Mouse (Mus musculus) liver, adult (tissue): Measurements from ENCODE around the gene Kank2.

Source experiments
- GATA4 ChIP-seq: IDR thresholded peaks from 2 replicates; pipeline ENCODE4 v1.6.1; 2014; ENCODE audit warnings: mild to moderate bottlenecking, low read length; ENCODE audit not compliant: insufficient replicate concordance

Kank2 gene

DNA sequence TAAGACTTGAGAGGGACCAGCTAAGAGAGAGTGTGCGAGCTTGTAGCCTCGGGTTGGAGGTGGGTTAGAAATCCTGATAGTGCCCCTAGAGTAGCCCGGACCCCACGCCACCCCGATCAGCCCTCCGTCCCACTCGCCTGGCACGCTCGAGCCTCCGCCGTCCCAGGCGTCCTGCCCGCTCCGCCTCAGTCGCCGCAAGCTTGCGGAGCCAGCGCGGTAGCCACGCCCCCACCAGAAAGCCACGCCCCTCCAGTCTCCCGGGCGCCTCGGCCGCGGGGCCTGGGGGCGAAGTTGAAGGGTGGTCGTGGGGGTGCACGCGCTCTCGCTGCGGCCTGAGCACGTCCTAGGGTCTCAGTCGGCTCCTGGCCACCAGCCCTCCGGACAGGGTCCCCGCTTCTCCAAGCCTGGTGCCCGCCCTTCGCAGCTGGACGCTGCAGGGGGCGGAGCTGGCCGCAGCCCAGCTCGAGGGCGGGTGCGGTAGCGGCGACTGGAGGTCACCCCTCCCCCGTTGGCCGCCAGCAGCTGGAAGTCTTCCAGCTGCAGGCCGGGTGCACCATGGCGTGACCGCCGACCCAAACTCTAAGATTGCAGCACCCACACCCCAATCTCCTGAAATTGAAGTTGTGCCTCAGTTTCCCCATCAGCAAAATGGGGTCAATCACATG is at the start of gene Kank2:
Gene Kank2 (minus strand): TSS at position 400 of the 665 bp plus-strand sequence.
- no peak; the same call in 1 of the 2 replicates for TF ChIP-seq GATA4

DNA sequence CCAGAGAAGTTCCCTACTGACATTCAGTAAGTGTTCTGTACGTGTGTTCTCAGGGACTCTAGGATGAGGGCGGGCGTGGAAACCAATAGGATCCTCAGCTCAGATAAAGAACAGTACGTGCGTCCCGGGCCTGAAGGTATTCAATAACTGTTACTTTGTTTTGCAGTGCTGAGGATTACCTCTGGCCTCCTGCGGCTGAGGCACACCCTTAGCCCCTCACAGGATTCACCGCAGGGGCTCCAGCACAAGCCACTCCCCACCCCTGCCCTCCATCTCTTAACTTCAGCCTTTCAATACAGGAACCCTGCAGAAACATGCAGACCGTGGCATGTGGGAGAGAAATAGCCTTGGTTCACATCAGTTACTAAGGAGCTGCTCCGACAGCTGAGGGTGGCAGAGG is 49.4 kb upstream of the Kank2 start:
- no peak for TF ChIP-seq GATA4

DNA sequence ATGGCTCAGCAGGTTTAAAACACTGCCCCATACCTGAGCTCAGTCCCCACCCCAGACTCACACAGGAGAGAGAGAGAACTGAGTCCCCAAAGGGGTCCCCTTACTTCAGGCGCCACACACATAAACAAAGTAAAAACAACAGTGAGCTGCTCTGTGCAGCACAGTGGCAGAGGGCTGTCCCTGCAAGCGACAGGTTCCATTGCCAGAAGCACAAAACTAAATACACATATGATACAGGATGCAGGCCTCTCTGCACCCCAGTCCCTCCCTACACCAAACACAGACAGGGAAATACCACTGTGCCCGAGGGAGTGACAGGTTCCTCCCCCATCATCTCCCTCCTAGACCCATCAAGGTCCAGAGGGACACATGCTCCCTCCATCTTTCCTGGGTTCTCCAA is 48.9 kb upstream of the Kank2 start:
- no peak for TF ChIP-seq GATA4

DNA sequence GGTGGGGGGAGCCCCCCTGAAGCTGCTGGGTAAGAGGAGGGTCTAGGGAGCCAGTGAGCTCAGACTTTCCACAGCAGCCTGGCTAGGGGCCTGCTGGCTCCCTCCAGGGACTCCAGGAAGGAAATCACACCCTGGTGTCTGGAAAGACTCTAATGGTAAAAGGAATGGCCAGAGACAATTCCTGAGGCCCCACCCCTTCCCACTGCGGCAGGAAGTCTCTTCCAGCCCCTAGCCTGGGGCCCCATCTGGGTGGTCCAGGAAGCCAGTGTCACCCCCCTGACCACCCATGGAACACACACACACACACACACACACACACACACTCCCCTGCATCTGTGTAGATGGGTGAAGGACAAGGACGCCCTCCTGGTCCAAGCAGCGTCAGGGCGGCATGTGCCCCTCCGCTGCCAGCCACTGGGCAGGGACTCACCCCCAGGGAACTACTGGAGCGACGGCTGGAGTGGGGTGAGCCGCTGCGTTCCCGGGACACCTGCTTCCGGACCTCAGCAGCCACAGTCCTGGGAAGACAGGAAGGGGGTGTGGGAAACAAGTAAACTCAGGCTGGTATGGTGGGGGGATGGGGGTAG is 48.3 kb upstream of the Kank2 start:
- TF ChIP-seq GATA4, result 0 out of 2 replicates have a peak, but pooled peaks have one; percentile 27

DNA sequence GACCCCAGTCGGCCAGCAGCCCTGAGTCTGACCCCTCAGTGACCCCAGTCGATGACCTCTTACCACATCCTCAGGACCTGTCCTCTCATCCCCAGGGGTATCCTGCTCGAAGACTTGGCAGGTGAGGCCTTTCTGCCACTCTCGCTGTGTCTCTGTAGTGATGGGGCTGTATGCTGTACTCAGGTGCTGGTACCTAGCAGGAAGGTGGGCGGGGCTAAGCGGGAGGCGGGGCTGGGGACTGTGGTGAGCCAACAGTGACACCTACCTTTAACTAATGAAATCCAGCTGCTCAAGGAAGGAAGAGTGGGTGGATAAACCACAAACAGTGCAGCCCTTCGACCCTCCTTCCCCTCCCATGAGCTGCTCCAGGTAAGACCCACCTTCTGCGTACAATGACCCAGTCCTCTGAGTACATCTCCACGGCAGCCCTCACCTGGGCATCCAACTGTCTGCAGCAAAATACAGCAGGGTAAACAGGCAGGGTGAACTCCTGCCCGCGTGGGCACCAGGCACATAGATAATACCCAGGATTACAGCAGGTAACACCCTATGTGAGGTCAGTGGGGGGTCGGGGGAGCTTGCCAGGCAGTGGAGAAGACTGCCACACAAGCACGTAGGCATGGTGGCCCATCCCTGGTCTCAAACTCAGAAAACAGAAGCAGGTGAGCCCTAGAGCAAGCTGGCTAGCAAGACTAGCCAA is 47.0 kb upstream of the Kank2 start:
- no peak for TF ChIP-seq GATA4

DNA sequence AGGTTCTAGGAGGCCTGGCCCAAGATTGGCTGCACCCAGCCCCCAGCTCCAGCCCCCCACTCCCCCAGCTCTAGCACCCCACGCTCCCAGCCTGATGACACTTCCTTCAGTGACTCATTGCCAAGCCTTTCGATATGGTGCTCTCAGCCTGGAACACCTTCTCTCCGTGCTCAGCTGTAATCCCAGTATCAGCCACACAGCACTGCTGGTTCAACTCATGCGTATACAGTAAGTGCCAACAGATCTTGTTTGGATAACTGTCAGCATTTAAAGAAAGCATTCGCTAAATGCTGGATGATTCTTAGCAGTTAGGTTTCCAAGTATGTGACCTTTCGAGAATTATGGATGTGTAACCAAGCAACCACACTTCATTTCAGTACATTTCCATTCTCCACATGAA is 44.5 kb upstream of the Kank2 start:
- TF ChIP-seq GATA4, result no peak

DNA sequence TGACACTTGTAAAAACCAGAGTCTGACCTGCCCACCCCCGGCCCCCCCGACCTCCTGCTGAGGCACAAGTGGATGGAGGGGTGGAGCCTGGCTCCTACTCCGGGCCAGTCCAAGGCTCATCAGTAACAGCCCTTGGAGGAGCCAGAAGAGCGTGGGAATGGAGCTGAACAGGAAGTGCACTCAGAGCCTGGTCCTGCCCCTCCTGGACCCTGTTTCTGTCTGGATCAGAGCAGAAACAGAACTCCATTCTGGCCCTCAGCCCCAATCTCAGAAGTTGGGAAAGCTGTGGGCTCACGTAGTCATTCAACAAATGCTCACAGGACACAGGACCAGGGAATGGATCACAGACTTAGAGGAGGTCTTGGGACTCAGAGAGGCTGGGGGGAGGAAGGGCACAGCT is 43.8 kb upstream of the Kank2 start:
- no peak for TF ChIP-seq GATA4

GRCm38 (mm10) chr9:21841340-21841739 is 42.8 kb upstream of the Kank2 start:
- TF ChIP-seq GATA4, result no peak

- no peak for TF ChIP-seq GATA4
Measured at GRCm38 (mm10) chr9:21840115-21840787, 41.7 kb upstream of the Kank2 start.

DNA sequence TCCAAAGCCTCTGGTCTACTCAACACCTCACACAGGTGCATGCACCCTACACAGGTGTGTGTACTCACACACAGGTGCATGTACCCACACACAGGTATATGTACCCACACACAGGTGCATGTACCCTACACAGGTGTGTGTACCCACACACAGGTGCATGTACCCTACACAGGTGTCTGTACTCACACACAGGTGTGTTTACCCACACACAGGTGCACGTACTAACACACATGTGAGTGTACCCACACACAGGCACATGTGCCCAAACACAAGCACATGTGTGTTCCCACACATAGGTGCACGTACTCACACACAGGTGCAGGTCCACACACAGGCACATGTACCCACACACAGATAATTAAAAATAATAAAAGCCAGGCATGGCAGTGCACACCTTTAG is 39.1 kb upstream of the Kank2 start:
- TF ChIP-seq GATA4, result no peak

- no peak; the same call in 1 of the 2 replicates for TF ChIP-seq GATA4
Measured at GRCm38 (mm10) chr9:21835258-21835912, 36.8 kb upstream of the Kank2 start, which contains the start of gene Angptl8. Gene Angptl8, plus strand, starts transcription at chr9:21835510.

DNA sequence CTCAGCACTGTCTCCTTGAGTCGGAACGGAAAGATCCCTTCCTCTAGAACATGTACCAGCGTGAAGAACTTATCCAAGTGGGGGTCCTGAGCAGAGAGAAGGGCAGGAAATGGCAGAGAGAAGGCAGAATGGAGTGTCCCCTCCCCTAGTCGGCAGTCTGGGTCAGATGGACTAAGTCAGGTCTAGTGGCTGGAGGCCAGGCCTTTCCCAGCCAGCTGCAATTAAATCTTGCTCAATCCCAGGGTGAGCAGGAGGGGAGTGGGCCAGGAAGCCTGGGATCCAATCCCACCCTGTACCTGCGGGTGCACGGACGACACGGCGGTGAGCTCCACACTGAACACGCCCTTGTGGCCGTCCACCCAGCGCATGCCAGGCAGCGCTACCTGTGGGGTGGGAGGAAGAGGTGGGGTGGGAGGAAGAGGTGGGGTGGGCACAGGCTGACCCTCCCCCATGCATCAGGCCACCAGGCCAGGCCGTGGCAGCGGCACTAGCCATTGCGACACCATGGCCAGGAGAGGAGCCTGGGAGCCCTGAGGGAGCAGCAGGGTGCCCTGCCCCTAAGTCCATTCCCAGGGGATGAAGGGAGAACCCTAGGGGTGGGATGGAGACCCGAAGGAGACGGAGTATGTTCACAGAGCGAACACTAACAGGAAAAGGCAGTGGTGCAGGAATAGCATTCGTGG is 33.2 kb upstream of the Kank2 start:
- TF ChIP-seq GATA4, result no peak

DNA sequence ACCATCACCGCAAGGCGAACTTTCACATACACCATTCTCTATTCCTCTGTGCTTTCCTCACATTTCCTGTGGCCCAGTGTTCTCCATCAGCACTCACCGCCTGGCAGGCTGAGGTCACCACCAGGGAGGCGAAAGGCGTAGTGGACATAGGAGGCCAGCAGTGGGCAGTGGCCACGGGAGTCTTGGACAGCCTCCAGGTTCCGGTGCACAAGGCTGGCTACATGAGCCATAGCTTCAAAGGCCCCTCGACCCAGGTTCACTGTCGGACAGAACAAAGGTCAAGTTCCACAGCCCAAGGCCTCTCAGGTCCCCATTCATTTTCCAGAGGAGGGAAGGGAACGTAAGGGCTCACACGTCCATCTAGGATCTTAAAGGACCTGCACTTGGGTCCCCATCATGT is 32.4 kb upstream of the Kank2 start:
- TF ChIP-seq GATA4, result no peak

DNA sequence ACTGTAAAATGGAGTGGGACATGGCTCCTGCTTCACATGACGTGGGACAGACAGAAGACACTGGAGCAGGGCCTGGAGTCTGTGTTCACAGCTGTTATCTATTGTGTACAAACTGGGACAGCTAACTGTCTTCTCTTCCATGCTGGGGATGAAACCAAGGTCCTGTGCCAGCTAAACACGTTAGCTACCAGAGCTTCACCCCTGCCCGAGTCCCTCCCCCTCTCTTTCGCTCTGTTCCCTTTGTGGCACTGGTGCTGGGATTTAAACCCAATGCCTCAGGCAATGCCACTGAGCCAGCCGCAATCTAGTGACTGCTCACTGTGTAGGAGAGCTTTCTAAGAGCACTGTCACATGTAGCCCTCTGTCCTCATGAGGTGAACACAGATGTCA is 31.9 kb upstream of the Kank2 start:
- peak; percentile 62; the same call in 1 of the 2 replicates for TF ChIP-seq GATA4

DNA sequence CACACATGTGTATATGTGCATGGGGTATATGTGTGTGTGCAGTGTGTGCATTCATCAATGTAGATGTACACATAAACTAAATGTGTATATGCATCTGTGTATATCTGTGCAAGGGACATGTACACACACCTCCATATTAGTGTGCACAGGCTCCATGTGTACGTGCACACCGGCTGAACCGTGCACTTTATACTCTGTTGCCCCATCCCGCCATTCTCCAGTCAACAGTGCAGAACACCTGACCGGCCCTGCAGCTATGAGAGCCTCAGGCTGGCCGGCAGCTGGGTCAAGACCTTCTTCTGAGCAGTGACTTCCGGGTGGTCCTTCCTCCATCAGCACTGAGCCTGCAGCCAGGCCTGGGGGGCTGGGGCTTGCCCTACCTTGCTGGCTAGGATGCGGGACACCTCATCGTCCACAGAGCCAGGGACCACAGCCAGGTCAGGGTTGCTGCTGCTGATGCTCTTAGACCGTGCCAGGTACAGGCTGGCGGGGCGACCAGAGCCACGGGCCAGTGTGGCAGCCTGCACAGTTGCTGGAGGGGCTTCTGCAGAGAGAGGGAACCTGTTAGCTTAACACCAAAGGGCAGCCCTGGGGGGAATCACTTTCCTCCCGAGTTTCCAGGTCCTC is 31.4 kb upstream of the Kank2 start:
- TF ChIP-seq GATA4, result no peak

- no peak for TF ChIP-seq GATA4
Measured at GRCm38 (mm10) chr9:21824366-21824765, 25.8 kb upstream of the Kank2 start.
